Mouse (Mus musculus): Measurements from ENCODE around the gene Oit3.

- peak; percentile 82 for TF ChIP-seq CTCF (IDR thresholded peaks at IDR 0.05; ENCODE audit: borderline replicate concordance, insufficient read depth, low read depth, low read length)
- no peak for TF ChIP-seq POLR2A (IDR thresholded peaks at IDR 0.05; ENCODE audit: borderline replicate concordance, insufficient read depth, low read length)
Measured at GRCm38 (mm10) chr10:59490920-59491319, 49.3 kb upstream of the Oit3 start.
